Mouse (Mus musculus): ENCODE data around the gene Clec2g. TPM values are rescaled to one million over a fixed set of nuclear protein-coding genes. Genes with fewer than 3 reads are reported as not detected.
"Not testable (repeated sequence)": the region's sequence is repeated elsewhere in the genome, so short reads cannot be mapped to it uniquely, and the experiment has no call there.

Clec2g gene
- not detected in 2 replicates for polyA plus RNA-seq (2014; fragmentation: Nextera tagmentation; extraction: Ambion mirVana)

GRCm38 (mm10) chr6:128934081-128934480, at the start of gene Clec2g:
TSS of gene Clec2g (plus strand) at chr6:128934381.
- ATAC-seq (ENCODE audit: low FRiP score); H3K4me3 ChIP-seq (replicated peaks; ENCODE audit: low read length); DNase-seq (ENCODE audit: low spot score); H3K4me1 ChIP-seq (replicated peaks; ENCODE audit: control insufficient read depth, insufficient read depth, low read length); H3K36me3 ChIP-seq (replicated peaks; ENCODE audit: control insufficient read depth, insufficient read depth); H3K9ac ChIP-seq; H3K27me3 ChIP-seq (ENCODE audit: control insufficient read depth, insufficient read depth, low read length); H3K27ac ChIP-seq; H3K9me3 ChIP-seq (ENCODE audit: control insufficient read depth, low read length); H3K4me2 ChIP-seq (replicated peaks): not testable (repeated sequence)
- WGBS = 94% methylated on average over 4 of the region's 4 CpGs

GRCm38 (mm10) chr6:128887091-128887790, 46.9 kb upstream of the Clec2g start, which contains the start of gene Clec2i:
TSS of gene Clec2i (plus strand) at chr6:128887588.
- not testable (repeated sequence) for H3K4me3 ChIP-seq (replicated peaks; ENCODE audit: low read length); H3K9me3 ChIP-seq (ENCODE audit: control insufficient read depth, low read length); H3K27me3 ChIP-seq (ENCODE audit: control insufficient read depth, insufficient read depth, low read length); H3K9ac ChIP-seq; H3K4me2 ChIP-seq (replicated peaks); H3K36me3 ChIP-seq (replicated peaks; ENCODE audit: control insufficient read depth, insufficient read depth); ATAC-seq (ENCODE audit: low FRiP score); H3K4me1 ChIP-seq (replicated peaks; ENCODE audit: control insufficient read depth, insufficient read depth, low read length); DNase-seq (ENCODE audit: low spot score); H3K27ac ChIP-seq
- 87% methylated on average over 6 of the region's 6 CpGs for WGBS

- Histone ChIP-seq H3K4me2 (replicated peaks) (no peak overlapping the region), H3K9me3 (ENCODE audit: control insufficient read depth, low read length) (no peaks in the 10 kb centered on the region), H3K27me3 (ENCODE audit: control insufficient read depth, insufficient read depth, low read length) (no peaks in the 10 kb centered on the region), H3K9ac (no peak overlapping the region), H3K4me3 (replicated peaks; ENCODE audit: low read length) (no peak overlapping the region), H3K4me1 (replicated peaks; ENCODE audit: control insufficient read depth, insufficient read depth, low read length) (no peaks in the 10 kb centered on the region), H3K36me3 (replicated peaks; ENCODE audit: control insufficient read depth, insufficient read depth) (no peaks in the 10 kb centered on the region), H3K27ac (no peak overlapping the region)
- DNase-seq (ENCODE audit: low spot score) (no peak), ATAC-seq (ENCODE audit: low FRiP score) (no peak)
- WGBS = 87% methylated on average over 5 of the region's 5 CpGs
These were observed 45.3 kb upstream of the Clec2g start for GRCm38 (mm10) chr6:128888834-128889233.

- H3K27ac ChIP-seq = no peak within 1 kb of the TSS
- H3K36me3 ChIP-seq (replicated peaks; ENCODE audit: control insufficient read depth, insufficient read depth) = no peaks in the 10 kb centered on the region
- ATAC-seq (ENCODE audit: low FRiP score) (no peak), DNase-seq (ENCODE audit: low spot score) (no peak)
- 81% methylated on average over 2 of the region's 2 CpGs for WGBS
- H3K9me3 ChIP-seq (ENCODE audit: control insufficient read depth, low read length) = no peaks in the 10 kb centered on the region
- H3K4me2 ChIP-seq (replicated peaks) = no peak within 1 kb of the TSS
- no peak within 1 kb of the TSS for H3K4me3 ChIP-seq (replicated peaks; ENCODE audit: low read length)
- no peaks in the 10 kb centered on the region for H3K4me1 ChIP-seq (replicated peaks; ENCODE audit: control insufficient read depth, insufficient read depth, low read length)
- H3K27me3 ChIP-seq (ENCODE audit: control insufficient read depth, insufficient read depth, low read length) = no peaks in the 10 kb centered on the region
- no peak within 1 kb of the TSS for H3K9ac ChIP-seq
These were observed 43.2 kb upstream of the Clec2g start, which contains the start of gene BC035044 for GRCm38 (mm10) chr6:128890948-128891355. TSS of gene BC035044 (minus strand) at chr6:128891126.

- H3K4me3 ChIP-seq (replicated peaks; ENCODE audit: low read length) = no peak overlapping the region
- DNase-seq (ENCODE audit: low spot score) (no peak), ATAC-seq (ENCODE audit: low FRiP score) (no peak)
- H3K4me2 ChIP-seq (replicated peaks) = no peak overlapping the region
- WGBS = 87% methylated on average over 3 of the region's 3 CpGs
- H3K9me3 ChIP-seq (ENCODE audit: control insufficient read depth, low read length) = no peaks in the 10 kb centered on the region
- no peaks in the 10 kb centered on the region for H3K36me3 ChIP-seq (replicated peaks; ENCODE audit: control insufficient read depth, insufficient read depth)
- H3K4me1 ChIP-seq (replicated peaks; ENCODE audit: control insufficient read depth, insufficient read depth, low read length) = no peaks in the 10 kb centered on the region
- no peak overlapping the region for H3K27ac ChIP-seq
- no peaks in the 10 kb centered on the region for H3K27me3 ChIP-seq (ENCODE audit: control insufficient read depth, insufficient read depth, low read length)
- no peak overlapping the region for H3K9ac ChIP-seq
These were observed 38.7 kb upstream of the Clec2g start for GRCm38 (mm10) chr6:128895404-128896001.

GRCm38 (mm10) chr6:128900044-128900443, 34.1 kb upstream of the Clec2g start:
- no peak overlapping the region for H3K27ac ChIP-seq
- H3K4me3 ChIP-seq (replicated peaks; ENCODE audit: low read length) = no peak overlapping the region
- H3K9ac ChIP-seq = no peak overlapping the region
- no peak for ATAC-seq (ENCODE audit: low FRiP score)
- no peaks in the 10 kb centered on the region for H3K9me3 ChIP-seq (ENCODE audit: control insufficient read depth, low read length)
- H3K36me3 ChIP-seq (replicated peaks; ENCODE audit: control insufficient read depth, insufficient read depth) = no peaks in the 10 kb centered on the region
- H3K27me3 ChIP-seq (ENCODE audit: control insufficient read depth, insufficient read depth, low read length) = no peaks in the 10 kb centered on the region
- DNase-seq (ENCODE audit: low spot score) = peak; percentile 20
- no peak overlapping the region for H3K4me2 ChIP-seq (replicated peaks)
- H3K4me1 ChIP-seq (replicated peaks; ENCODE audit: control insufficient read depth, insufficient read depth, low read length) = no peaks in the 10 kb centered on the region
- WGBS = 94% methylated on average over 2 of the region's 2 CpGs

GRCm38 (mm10) chr6:128900796-128901552, 33.2 kb upstream of the Clec2g start:
- not testable (repeated sequence) for H3K4me1 ChIP-seq (replicated peaks; ENCODE audit: control insufficient read depth, insufficient read depth, low read length); H3K9me3 ChIP-seq (ENCODE audit: control insufficient read depth, low read length); H3K4me3 ChIP-seq (replicated peaks; ENCODE audit: low read length); DNase-seq (ENCODE audit: low spot score); H3K9ac ChIP-seq; H3K36me3 ChIP-seq (replicated peaks; ENCODE audit: control insufficient read depth, insufficient read depth); H3K27ac ChIP-seq; ATAC-seq (ENCODE audit: low FRiP score); H3K4me2 ChIP-seq (replicated peaks); H3K27me3 ChIP-seq (ENCODE audit: control insufficient read depth, insufficient read depth, low read length)
- WGBS = 93% methylated on average over 6 of the region's 6 CpGs

- H3K27ac ChIP-seq = no peak overlapping the region
- WGBS = 88% methylated on average over 2 of the region's 2 CpGs
- H3K4me1 ChIP-seq (replicated peaks; ENCODE audit: control insufficient read depth, insufficient read depth, low read length) = no peaks in the 10 kb centered on the region
- ATAC-seq (ENCODE audit: low FRiP score) (no peak), DNase-seq (ENCODE audit: low spot score) (peak; percentile 0)
- H3K27me3 ChIP-seq (ENCODE audit: control insufficient read depth, insufficient read depth, low read length) = no peaks in the 10 kb centered on the region
- no peak overlapping the region for H3K4me2 ChIP-seq (replicated peaks)
- no peak overlapping the region for H3K4me3 ChIP-seq (replicated peaks; ENCODE audit: low read length)
- no peak overlapping the region for H3K9ac ChIP-seq
- no peaks in the 10 kb centered on the region for H3K9me3 ChIP-seq (ENCODE audit: control insufficient read depth, low read length)
- H3K36me3 ChIP-seq (replicated peaks; ENCODE audit: control insufficient read depth, insufficient read depth) = no peaks in the 10 kb centered on the region
These were observed 20.5 kb upstream of the Clec2g start for GRCm38 (mm10) chr6:128913598-128914254.

GRCm38 (mm10) chr6:128917322-128917721, 16.9 kb upstream of the Clec2g start:
- Histone ChIP-seq H3K27me3 (ENCODE audit: control insufficient read depth, insufficient read depth, low read length) (no peaks in the 10 kb centered on the region), H3K4me1 (replicated peaks; ENCODE audit: control insufficient read depth, insufficient read depth, low read length) (no peaks in the 10 kb centered on the region), H3K4me3 (replicated peaks; ENCODE audit: low read length) (no peak overlapping the region), H3K4me2 (replicated peaks) (no peak overlapping the region), H3K27ac (no peak overlapping the region), H3K9ac (no peak overlapping the region), H3K36me3 (replicated peaks; ENCODE audit: control insufficient read depth, insufficient read depth) (no peaks in the 10 kb centered on the region), H3K9me3 (ENCODE audit: control insufficient read depth, low read length) (no peaks in the 10 kb centered on the region)
- no peak for DNase-seq (ENCODE audit: low spot score)
- ATAC-seq (ENCODE audit: low FRiP score) = no peak
- WGBS = 88% methylated on average over 2 of the region's 2 CpGs

Data from hindbrain, embryonic 14.5 days (tissue).